Mouse (Mus musculus) embryonic facial prominence, embryonic 10.5 days (tissue): ENCODE results near the gene Smad1. TPM values are rescaled to one million over a fixed set of nuclear protein-coding genes. Genes with fewer than 3 reads are reported as not detected.
"Not testable (repeated sequence)": the region's sequence is repeated elsewhere in the genome, so short reads cannot be mapped to it uniquely, and the experiment has no call there.

Experiments
- DNase-seq: peaks from one replicate; pipeline ENCODE4 v3.0.0-alpha.2; 2017; ENCODE audit warnings: low spot score
- H3K27ac ChIP-seq: fragments of 300-500 bp; sonication (generic); replicated peaks from 2 replicates; pipeline ENCODE4 v1.5.1; 2016; ENCODE audit warnings: mild to moderate bottlenecking
- H3K27me3 ChIP-seq: fragments of 300-500 bp; sonication (generic); replicated peaks from 2 replicates; pipeline ENCODE4 v1.6.1; 2016; ENCODE audit warnings: low read depth, mild to moderate bottlenecking; ENCODE audit not compliant: poor library complexity, severe bottlenecking
- H3K36me3 ChIP-seq: fragments of 300-500 bp; sonication (generic); replicated peaks from 2 replicates; pipeline ENCODE4 v1.6.1; 2016; ENCODE audit warnings: mild to moderate bottlenecking, moderate library complexity
- H3K4me1 ChIP-seq: fragments of 300-500 bp; sonication (generic); 2 replicates; pipeline ENCODE4 v1.6.1; 2016
- H3K4me3 ChIP-seq: fragments of 300-500 bp; sonication (generic); 2 replicates; pipeline ENCODE4 v1.5.1; 2016; ENCODE audit warnings: mild to moderate bottlenecking, moderate library complexity
- H3K9me3 ChIP-seq: fragments of 300-500 bp; sonication (generic); 2 replicates; pipeline ENCODE4 v1.6.1; 2016; ENCODE audit warnings: mild to moderate bottlenecking
- WGBS: fragments of 180-500 bp; shearing (Covaris S2); methylation state at CpG from one replicate; pipeline ENCODE4 v1.1.7; 2016; 5-methylcytosine and 5-hydroxymethylcytosine counted together
- polyA plus RNA-seq: library from polyadenylated mRNA; unstranded; fragments of >200 nt; fragmentation: Nextera tagmentation; extraction: Ambion mirVana; gene quantifications from 2 replicates; pipeline ENCODE4 v1.2.1, GENCODE M21; 2016

Gene Smad1
- polyA plus RNA-seq, result 41.5 and 42.8 TPM in 2 replicates

DNA sequence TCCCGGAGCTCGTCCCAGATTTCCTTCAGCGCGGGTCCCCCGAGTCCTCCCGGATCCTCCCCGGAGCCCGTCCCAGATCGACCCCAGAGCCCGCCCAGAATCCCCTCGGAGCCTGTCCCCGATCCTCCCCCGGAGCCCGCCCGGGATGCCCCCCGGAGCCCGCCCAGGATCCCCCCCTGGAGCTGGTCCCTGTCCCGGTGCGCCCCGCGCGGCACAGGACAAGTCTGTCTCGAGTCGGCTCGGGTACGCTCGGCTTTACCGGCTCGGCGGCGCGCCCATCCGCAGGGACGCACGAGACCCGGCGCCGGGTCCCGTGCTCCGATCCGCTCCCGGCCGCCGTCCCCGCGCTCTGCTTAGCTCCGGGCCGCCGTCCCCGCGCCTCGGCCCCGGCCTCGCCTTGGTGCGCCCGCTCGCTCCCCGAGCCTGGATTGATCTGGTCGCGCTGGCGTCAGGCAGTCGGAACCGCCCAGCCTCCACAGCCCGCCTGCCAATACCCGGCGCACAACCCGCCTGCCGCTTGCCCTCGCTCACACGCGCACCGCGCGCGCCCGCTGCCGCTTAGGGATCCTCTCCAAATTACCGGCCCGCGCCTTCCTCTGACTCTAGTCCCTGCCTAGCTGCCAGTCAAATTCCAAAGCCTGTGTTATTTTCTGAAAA, at the start of gene Smad1:
Smad1 (minus strand) TSS at position 525 of the 657 bp plus-strand sequence.
- WGBS, result under 1% methylated on average over 68 of the region's 80 CpGs
- H3K36me3 ChIP-seq, result 0 out of 2 replicates have a peak, but pooled peaks cover 5% of the 10 kb centered on the region
- peaks cover 28% of the 10 kb centered on the region for H3K4me1 ChIP-seq
- peak; percentile 97 for DNase-seq
- no peaks in the 10 kb centered on the region for H3K27me3 ChIP-seq
- peak within 1 kb of the TSS; percentile 100 for H3K27ac ChIP-seq
- H3K4me3 ChIP-seq, result peak within 1 kb of the TSS; percentile 96
- H3K9me3 ChIP-seq, result no peaks in the 10 kb centered on the region

DNA sequence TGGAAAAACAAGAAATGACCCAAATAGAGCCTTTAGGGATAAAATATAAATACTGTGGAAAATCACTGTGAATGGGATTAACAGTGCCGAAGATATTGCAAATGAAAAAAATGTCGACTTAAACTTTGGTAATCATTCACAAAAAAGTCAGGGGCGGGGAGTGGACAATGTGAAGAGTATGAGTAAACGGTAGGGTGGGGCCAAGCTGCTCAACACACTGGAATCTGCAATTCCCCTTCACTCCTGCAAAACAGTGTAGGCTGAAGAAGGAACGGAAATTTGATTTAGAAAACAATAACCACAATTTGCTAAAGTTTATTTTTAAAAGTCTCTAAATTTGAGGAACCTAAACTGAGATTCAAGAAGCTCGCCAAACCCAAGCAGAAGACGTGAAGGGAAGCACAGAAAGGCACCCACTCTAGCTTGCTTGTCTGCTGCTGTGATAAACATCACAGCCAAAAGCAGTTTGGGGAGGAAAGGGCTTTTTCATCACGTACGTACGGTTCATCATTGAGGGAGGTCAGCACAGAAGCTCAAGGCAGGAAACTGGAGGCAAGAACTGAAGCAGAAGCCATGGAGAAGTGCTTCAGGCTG, 48.0 kb upstream of the Smad1 start:
- WGBS, result 82% methylated on average over 10 of the region's 10 CpGs

DNA sequence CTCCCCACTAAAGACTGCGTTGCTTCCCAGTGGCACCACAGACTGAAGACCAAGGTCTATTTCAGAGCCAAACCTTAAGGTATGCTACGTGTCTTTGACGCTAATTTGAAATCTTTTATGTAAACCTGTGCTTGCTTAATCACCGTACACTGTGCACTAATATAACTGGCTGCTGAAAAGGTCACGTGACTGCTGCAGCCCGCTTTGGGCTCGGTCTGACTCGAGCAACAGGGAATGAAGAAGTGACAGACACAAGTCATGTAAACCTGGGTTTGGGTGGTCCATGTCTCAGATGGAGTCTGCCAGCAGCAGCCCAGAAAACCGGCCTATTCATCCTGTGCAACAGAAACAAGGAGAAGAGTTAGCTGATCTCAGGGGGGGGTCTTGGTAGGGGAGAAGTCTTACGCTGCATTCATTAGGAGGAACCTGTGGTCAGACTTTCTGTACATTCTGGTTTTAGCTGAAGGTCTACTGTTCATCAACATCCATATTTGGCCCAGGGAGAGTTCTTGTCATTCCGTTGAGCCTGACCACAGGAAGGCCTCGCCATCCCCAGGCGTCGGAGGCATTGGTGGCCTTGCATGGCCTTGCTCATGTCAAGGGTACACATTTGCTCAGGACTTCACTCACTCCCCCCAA, 44.3 kb upstream of the Smad1 start:
- Histone ChIP-seq H3K4me1 (no peaks in the 10 kb centered on the region), H3K27me3 (no peaks in the 10 kb centered on the region), H3K9me3 (no peaks in the 10 kb centered on the region), H3K27ac (no peak overlapping the region), H3K4me3 (no peak overlapping the region), H3K36me3 (no peaks in the 10 kb centered on the region)
- WGBS, result 84% methylated on average over 14 of the region's 14 CpGs
- no peak for DNase-seq

More for the DNA sequence above, 48.0 kb upstream of the Smad1 start:
- no peak for DNase-seq
- Histone ChIP-seq H3K27me3 (no peaks in the 10 kb centered on the region), H3K36me3 (no peaks in the 10 kb centered on the region), H3K9me3 (no peaks in the 10 kb centered on the region), H3K4me3 (no peak overlapping the region), H3K27ac (no peak overlapping the region), H3K4me1 (no peaks in the 10 kb centered on the region)

DNA sequence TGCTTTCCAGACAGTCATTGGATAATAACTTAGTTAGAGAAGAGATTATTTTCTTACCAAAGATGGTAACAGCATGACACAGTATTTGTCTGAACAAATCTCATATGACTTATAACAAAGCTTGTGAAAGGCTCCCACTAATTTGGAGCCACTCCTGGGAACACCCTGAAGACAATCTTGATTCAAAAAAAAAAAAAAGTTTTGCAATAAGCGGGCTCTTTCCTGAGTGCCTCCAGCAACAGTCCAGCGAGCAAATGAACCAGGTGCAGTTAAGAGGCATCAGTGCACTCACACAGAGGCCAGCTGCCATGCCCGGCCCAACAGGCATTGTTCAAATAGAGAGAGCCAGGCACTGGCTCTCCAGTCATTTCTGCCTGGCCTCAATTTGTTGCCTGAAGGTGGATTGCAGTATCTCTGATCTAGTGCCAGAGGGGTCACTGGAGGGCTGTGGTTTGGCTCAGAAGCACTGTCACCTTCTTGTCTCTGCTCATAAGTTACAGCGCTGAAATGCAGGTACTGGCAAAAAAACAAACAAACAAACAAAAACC, 34.7 kb upstream of the Smad1 start:
- H3K4me1 ChIP-seq, result peaks cover 4% of the 10 kb centered on the region; the same call in 1 of the 2 replicates
- H3K27ac ChIP-seq, result no peak overlapping the region
- H3K27me3 ChIP-seq, result no peaks in the 10 kb centered on the region
- no peaks in the 10 kb centered on the region for H3K9me3 ChIP-seq
- DNase-seq, result no peak
- WGBS, result 63% methylated on average over 4 of the region's 4 CpGs
- H3K36me3 ChIP-seq, result no peaks in the 10 kb centered on the region
- H3K4me3 ChIP-seq, result no peak overlapping the region

DNA sequence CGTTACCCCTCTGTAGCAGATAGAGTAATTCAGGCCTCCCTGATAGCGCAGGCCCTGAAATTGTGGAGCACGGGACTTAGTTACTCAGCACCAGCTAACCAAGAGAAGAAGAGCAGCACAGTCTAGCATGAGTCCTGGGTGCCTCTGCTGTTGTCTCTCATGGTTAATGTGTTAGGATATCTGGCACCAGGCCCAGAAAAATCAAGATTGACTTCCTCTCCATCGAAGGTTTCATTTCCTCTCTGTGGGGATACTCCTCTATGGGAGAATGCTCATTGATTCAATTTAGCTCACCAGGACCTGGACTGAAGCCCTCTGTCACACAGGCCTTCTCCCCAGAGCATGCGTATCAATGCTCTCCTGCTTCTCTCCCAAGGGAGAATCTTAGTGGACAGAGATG, 15.6 kb upstream of the Smad1 start:
- Histone ChIP-seq H3K27ac (no peak overlapping the region), H3K36me3 (no peaks in the 10 kb centered on the region), H3K9me3 (no peaks in the 10 kb centered on the region), H3K4me1 (no peaks in the 10 kb centered on the region), H3K27me3 (no peaks in the 10 kb centered on the region), H3K4me3 (no peak overlapping the region)
- 92% methylated on average over 5 of the region's 5 CpGs for WGBS
- DNase-seq, result no peak

DNA sequence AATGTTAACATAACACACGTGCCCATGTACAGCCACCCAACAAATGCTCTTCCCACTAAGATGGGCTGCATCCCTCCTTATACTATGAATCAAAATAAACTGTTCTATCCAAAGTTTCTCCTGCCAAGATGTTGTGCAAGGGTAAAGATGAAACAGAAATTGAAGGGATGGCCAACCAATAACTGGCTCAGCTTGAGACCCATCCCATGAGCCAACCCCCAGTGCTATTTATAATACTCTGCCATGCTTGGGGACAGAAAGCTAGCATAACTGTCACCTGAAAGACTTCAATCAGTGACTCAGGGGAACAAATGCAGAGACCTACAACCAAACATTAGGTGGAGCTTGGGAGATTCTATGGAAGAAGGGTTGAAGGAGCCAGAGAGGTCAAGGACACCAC, 11.2 kb upstream of the Smad1 start:
- Histone ChIP-seq H3K4me3 (no peak overlapping the region), H3K27me3 (no peaks in the 10 kb centered on the region), H3K27ac (no peak overlapping the region), H3K4me1 (no peaks in the 10 kb centered on the region), H3K36me3 (no peaks in the 10 kb centered on the region), H3K9me3 (no peaks in the 10 kb centered on the region)
- 80% methylated on average over 1 of the region's 1 CpGs for WGBS
- no peak for DNase-seq

DNA sequence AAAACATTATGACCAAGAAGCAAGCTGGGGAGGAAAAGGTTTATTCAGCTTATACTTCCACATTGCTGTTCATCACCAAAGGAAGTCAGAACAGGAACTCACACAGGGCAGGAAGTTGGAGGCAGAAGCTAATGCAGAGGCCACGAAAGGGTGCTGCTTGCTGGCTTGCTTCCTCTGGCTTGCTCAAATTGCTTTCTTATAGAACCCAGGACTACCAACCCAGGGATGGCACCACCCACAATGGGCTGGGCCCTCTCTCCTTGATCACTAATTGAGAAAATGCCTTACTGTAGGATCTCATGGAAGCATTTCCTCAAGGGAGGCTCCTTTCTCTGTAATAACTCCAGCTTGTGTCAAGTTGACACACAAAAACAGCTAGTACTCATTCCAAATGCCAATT, 8.0 kb upstream of the Smad1 start:
- H3K4me3 ChIP-seq, DNase-seq, H3K9me3 ChIP-seq, H3K4me1 ChIP-seq, H3K36me3 ChIP-seq, H3K27ac ChIP-seq, H3K27me3 ChIP-seq: not testable (repeated sequence)
- WGBS, result 59% methylated on average over 1 of the region's 1 CpGs

DNA sequence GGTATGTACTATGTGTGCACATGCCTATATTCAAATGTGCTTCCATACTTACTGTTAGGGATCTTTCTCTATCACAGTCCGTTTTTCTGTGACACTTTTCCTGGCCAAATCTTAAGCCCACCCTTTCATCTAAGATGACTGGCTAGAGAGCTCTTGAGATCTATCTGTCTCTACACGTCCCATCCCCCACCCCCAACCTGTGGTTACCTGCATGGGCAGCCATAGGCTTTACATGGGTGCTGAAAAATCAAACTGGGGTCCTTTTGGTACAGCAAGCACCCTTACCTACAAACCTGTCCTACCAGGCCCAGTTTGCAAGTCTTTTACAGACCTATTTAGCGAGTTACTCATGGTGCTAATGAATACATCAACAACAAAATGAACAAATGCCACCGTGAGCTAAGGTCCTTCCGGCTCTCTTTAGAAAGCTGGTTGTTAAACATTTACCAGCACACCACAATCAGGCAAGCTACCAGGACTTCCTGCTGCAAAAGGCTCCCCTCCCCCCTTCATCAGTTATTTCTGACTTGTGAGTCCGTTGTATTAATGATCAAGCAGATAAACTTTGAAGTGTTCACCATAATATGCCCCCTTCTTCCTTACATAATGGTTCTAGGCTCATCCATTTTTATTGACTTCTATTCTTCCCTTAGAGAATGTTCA, 5.7 kb upstream of the Smad1 start:
- H3K9me3 ChIP-seq, result no peaks in the 10 kb centered on the region
- no peak overlapping the region for H3K27ac ChIP-seq
- no peaks in the 10 kb centered on the region for H3K4me1 ChIP-seq
- H3K27me3 ChIP-seq, result no peaks in the 10 kb centered on the region
- DNase-seq, result no peak
- 78% methylated on average over 6 of the region's 6 CpGs for WGBS
- H3K36me3 ChIP-seq, result no peaks in the 10 kb centered on the region
- H3K4me3 ChIP-seq, result no peak overlapping the region

DNA sequence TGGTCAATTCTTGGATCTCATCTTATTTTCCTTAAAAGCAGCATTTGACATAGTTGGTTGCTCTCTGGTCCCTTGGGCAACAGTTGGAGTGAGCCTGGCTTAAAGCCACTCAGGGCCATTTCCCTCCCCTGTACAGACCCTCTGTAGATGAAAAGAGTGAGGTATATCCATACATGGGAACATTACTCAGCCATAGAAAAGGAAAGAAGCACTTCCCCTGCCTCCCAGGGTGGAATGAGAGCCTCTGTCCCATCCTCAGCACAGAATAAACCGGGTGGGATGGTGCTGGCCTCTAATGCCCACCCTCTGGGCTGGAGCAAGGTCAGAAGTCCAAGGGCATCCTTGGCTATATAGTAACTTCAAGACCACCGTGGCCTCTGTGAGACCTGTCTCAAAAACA, 1.4 kb upstream of the Smad1 start:
- DNase-seq, result no peak
- 78% methylated on average over 2 of the region's 2 CpGs for WGBS

DNA sequence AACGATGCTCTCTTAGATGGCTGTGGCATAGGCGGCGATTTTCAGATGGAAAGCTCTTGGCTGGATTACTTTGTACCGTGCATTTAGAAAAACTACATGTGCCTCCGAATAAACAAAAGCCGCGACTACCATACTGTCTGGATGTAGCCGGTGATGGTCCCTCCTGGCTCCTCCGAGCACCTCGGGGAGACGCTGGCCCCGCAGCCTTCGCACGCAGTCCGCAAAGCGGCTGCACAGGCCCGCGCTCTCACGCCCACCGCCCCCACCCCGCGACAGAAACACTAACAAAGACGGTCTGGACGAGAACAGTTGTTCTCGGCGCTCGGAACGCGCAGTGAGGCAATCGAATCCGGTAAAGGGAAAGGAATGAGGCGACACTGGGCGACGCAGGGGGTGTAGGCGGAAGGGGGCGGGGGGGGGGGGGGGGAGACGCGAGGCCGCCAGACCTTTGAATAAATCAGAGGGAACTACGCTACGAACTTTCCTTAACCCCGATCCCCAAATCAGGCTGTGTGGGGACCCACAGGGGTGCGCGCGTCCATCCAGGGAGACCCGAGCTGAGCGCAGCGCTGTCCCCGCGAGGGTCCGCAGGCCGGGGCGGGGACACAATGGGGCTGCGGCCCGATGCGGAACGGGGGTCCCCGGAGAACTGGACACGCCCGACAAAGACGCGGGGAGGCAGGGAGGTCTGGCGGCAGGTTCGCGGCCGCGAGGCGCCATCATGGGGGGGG, 902 bp downstream of the Smad1 start:
- peak overlapping the region; percentile 100 for H3K27ac ChIP-seq
- H3K4me3 ChIP-seq, result peak overlapping the region; percentile 96
- no peaks in the 10 kb centered on the region for H3K9me3 ChIP-seq
- H3K4me1 ChIP-seq, result peaks cover 29% of the 10 kb centered on the region
- under 1% methylated on average over 67 of the region's 68 CpGs for WGBS
- H3K36me3 ChIP-seq, result 0 out of 2 replicates have a peak, but pooled peaks cover 6% of the 10 kb centered on the region
- no peaks in the 10 kb centered on the region for H3K27me3 ChIP-seq
- DNase-seq, result peak; percentile 76

More for the DNA sequence above, 1.4 kb upstream of the Smad1 start:
- Histone ChIP-seq H3K4me3 (no peak overlapping the region), H3K27me3 (no peaks in the 10 kb centered on the region), H3K27ac (no peak overlapping the region), H3K36me3 (no peaks in the 10 kb centered on the region), H3K9me3 (no peaks in the 10 kb centered on the region), H3K4me1 (peaks cover 23% of the 10 kb centered on the region)

DNA sequence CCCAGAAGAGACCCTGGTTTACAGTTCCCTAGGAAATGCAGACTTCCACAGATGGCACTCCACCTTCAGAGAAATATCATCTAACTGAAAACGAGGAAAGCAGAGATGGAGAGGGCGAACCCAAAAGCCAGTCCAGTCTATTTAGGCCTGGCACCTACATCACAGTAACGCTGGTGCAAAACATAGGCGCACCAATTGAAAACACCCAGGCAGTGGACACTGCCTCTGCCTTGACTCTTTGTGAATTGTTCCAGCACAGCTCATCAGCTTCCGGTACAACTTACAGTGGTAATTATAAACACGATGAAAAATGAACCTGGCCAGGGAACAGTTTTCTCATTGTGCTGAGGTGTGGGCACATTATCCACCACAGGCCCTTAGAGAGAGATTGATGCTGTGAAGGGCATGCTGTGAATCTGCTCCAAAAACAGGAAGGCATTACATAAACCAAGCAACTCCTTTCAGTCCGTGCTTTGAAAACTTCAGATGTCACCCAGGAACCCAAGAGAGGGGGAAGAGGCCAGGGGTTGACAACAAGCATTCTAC, 1.5 kb downstream of the Smad1 start:
- 0 out of 2 replicates have a peak, but pooled peaks cover 6% of the 10 kb centered on the region for H3K36me3 ChIP-seq
- H3K27me3 ChIP-seq, result no peaks in the 10 kb centered on the region
- H3K4me1 ChIP-seq, result peaks cover 29% of the 10 kb centered on the region
- no peaks in the 10 kb centered on the region for H3K9me3 ChIP-seq
- H3K27ac ChIP-seq, result peak overlapping the region; percentile 100
- peak; percentile 26 for DNase-seq
- H3K4me3 ChIP-seq, result peak overlapping the region; percentile 96
- 22% methylated on average over 7 of the region's 7 CpGs for WGBS
